Mouse (Mus musculus) cerebellum, postnatal 14 days (tissue): ENCODE results near the gene Srpk2.
"Not testable (repeated sequence)": the region's sequence is repeated elsewhere in the genome, so short reads cannot be mapped to it uniquely, and the experiment has no call there.

Experiments
- DNase-seq, 2 experiments: peaks; one replicate each; pipeline ENCODE4 v3.0.0; 2021; ENCODE audit warnings: mixed read lengths in 2 of 2

Gene Srpk2

GRCm38 (mm10) chr5:23684517-23684916, at the start of gene Srpk2:
Srpk2 (minus strand) TSS chr5:23684617.
- no peak for DNase-seq

GRCm38 (mm10) chr5:23721956-23722355, 37.5 kb upstream of the Srpk2 start:
- DNase-seq = no peak

DNA sequence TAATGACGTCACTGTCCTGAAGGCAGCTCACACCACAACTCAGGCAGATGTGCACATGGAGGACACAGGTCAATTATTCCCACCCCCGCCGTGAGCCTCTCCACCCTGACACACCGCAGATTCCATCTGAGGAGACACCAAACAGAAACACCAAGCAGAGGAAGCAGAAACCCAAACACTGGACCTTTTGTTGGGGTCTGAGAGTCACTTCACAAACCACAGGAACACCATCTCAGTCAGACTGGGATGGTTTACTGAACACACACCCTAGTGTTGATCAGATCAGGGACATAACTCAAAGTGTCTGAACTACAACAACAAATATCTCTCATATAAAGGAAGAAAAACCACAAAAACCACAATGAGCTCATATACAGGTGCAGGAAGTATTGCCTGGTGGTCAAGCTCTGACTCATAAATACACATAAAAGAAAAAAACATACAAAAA, 34.5 kb upstream of the Srpk2 start:
- DNase-seq = no peak

DNA sequence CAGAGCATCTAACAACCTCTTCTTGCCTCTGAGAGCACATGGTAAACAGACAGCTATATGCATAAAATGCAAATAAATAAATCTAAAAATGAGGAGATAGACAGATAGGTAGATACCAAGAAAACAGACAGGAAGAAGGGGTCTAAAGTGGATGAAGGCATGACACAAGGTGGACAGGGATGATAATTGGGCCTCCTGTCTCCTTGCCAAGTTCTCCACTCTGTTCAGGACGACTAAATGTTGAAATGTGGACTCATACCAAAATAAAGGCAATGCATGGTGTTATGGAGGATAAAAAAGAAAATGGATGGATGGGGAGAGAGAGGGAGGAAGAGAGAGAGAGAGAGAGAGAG, 33.7 kb upstream of the Srpk2 start:
- DNase-seq = no peak

DNA sequence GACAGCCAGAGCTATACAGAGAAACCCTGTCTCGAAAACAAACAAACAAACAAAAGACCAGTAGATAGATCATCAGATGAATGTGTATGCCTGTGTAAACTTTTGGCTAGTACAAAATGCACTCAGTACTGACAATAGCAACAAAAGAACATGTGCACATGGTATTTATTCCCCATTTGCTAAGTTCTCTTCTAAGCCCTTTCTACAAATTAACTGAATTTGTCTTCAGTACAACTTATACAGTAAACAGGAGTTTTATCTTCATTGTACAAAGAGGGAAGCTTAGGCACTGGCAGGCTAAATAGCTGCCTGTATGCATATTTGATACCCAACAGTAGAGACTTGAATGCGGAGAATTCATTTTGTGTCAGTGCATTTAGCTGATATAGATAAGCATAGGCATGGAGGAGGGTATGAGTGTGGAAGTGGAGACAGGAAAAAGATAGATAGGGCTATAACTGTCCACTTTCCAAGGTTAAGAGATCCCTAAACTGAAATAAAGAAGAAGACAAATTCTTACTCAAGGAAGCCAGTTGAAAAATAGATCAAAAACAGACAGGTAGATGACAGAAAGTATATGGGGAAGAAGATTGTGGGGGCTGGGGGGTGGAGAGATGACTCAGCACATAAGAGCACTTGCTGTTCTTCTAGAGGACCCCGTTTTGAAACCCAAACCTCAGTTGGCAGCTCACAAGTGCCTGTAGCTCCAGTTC, 33.2 kb upstream of the Srpk2 start:
- no peak for DNase-seq

- DNase-seq = no peak
Observed at GRCm38 (mm10) chr5:23713401-23714335, 29.3 kb upstream of the Srpk2 start.

DNA sequence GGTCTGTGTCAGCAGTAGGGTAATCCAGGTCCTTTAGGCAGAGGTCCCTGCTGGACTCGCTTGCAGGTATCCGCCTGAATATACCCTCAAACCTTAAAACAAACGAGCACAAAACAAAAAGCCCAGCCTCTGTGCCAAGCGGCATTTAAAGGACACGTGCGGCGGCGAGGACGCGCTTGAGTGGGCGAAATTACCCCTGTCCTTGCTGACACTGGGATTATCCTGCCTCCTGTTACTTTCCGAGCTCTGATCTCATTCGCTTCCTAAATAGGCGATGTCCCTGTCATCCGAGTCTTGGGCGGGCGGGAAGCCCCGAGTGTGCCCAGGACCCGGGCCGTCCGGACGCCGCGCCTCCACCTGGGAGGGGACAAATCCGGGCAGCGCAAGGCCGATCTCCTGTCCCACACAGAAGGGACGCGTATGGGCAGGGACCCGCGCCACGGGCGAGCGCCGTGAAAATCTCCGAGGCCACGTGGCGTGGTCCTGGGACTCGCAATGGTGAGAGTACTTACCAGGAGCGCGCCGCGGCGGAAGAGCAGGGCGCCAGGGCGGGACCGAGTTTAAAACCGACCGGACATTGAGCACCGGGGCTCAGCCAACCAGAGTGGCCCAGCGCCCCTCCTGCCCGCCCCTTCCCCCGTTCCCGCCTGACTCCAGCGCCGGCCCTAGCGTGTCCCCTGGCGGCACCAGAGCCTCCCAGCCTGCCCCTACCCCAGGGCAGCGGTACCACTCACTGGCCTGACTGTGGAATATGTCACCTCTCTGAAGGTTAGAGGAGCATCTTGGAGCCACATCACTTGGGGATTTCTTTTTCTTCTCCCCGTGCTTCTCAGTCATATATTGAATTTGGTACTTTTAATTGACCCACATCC, 27.9 kb upstream of the Srpk2 start:
- peak; percentile 84 to 86 for DNase-seq

DNA sequence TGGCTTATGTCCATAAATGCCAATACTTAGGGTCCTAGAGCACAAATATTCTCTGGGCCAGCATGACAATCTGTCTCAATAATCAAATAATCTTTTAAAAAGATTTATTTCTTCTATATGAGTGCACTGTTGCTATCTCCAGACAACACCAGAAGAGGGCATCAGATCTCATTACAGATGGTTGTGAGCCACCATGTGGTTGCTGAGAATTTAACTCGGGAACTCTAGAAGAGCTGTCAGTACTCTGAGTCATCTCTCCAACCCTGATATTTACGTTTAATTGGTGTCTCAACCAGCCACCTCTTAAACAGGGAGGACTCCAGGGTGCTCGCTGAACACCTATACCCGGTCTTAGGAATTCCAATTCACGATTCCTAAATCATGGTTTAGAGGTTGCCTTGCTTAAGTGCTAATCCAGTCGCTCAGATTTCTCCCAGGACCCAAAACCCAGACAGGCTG, 27.3 kb upstream of the Srpk2 start:
- peak; percentile 40 to 41 for DNase-seq

DNA sequence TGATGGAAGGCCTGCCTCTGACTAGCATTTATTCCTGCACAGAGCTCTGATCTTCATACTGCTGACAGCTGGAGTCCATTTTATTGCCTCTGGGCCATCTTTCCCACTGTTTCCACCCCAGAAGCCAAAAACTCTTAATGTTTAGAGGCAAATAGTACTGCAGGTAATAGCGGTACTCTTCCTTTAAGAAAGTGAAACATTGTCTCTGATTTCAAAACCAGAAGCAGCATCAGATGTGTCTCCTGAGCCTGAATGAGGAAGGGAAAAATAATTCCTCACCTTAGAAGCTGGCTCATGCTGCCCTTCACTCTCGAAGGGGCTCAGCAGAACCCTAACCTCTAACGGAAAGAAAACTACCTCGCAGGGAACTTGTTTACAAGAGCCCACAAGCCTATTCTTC, 26.8 kb upstream of the Srpk2 start:
- no peak for DNase-seq

GRCm38 (mm10) chr5:23709661-23710060, 25.2 kb upstream of the Srpk2 start:
- DNase-seq = peak in 1 of 2 experiments; percentile 8

- DNase-seq = not testable (repeated sequence)
Observed at GRCm38 (mm10) chr5:23706601-23707597, 22.5 kb upstream of the Srpk2 start.

DNA sequence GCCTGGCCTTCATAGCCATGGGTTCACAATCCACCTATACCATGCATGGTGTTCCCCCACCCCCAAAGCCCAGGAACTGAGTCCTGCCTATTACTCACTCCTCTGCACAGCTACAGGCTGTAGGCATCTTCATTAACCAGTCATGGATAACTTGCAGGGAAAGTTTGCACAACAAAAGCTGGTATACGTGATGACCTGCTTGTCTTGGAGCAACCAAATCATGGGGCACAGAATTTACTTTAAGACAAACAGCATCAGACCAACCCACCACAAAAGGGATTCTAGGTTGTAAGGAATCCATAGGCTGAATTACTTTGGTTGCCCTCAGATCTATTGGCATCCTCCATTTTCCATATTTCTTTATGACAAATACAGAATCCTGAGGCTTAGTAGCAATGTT, 13.0 kb upstream of the Srpk2 start:
- no peak for DNase-seq

- DNase-seq = no peak
Observed at GRCm38 (mm10) chr5:23683431-23683830, 986 bp downstream of the Srpk2 start.

GRCm38 (mm10) chr5:23679006-23679405, 5.4 kb downstream of the Srpk2 start:
- no peak for DNase-seq

DNA sequence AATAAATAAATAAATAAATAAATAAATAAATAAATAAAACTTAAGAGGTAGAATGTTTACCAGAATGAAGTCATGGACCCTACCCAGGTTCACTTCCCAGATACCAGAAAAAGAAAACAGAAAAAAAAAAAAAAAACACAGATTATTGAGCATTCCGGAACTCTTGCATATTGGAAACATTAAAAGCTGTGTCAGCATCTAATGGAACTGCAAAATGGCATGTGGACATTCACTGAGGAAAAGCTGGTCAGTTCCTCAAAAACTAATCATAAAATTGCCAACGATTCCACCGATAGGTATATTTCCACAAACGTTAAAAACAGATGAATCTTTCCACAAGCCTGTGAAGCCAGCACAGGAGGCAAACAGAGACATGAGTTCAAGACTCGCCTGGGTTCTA, 6.5 kb downstream of the Srpk2 start:
- DNase-seq = no peak

- DNase-seq = no peak
Observed at GRCm38 (mm10) chr5:23677072-23677453, 7.4 kb downstream of the Srpk2 start.

- peak; percentile 70 to 77 for DNase-seq
Observed at GRCm38 (mm10) chr5:23676156-23677071, 8.0 kb downstream of the Srpk2 start.

GRCm38 (mm10) chr5:23675499-23676155, 8.8 kb downstream of the Srpk2 start:
- peak; percentile 76 to 85 for DNase-seq

GRCm38 (mm10) chr5:23674829-23675498, 9.5 kb downstream of the Srpk2 start:
- DNase-seq = peak; percentile 73 to 76
